Mouse (Mus musculus): ENCODE results near the gene Wdtc1. TPM values are rescaled to one million over a fixed set of nuclear protein-coding genes. Genes with fewer than 3 reads are reported as not detected.

The Wdtc1 gene
- polyA plus RNA-seq, 1 experiment: 33.3 TPM

GRCm38 (mm10) chr4:133388781-133389552 lies 35.7 kb upstream of the Wdtc1 start:
- H3K27ac ChIP-seq (ENCODE audit: insufficient read depth, low read length): no peak overlapping the region
- 86% methylated on average over 16 of the region's 16 CpGs for WGBS

GRCm38 (mm10) chr4:133387053-133387452 lies 33.8 kb upstream of the Wdtc1 start:
- no peak for TF ChIP-seq CTCF (IDR thresholded peaks at IDR 0.05; ENCODE audit: extremely low read depth, insufficient read depth, insufficient read length, insufficient replicate concordance)
- no peak for TF ChIP-seq POLR2A (IDR thresholded peaks at IDR 0.05; ENCODE audit: low read depth, low read length)
- no peak for DNase-seq (ENCODE audit: low read depth in 1 of 2, low spot score in 2 of 2)
- peaks cover 7% of the 10 kb centered on the region; the same call in 1 of the 2 replicates for H3K4me1 ChIP-seq (ENCODE audit: control insufficient read depth, insufficient read depth, insufficient read length)
- peaks cover 2% of the 10 kb centered on the region; the same call in 1 of the 2 replicates for H3K36me3 ChIP-seq (ENCODE audit: control insufficient read depth, insufficient read depth, low read length)
- H3K4me3 ChIP-seq (ENCODE audit: extremely low read depth, insufficient read depth, insufficient read length): no peak overlapping the region
- H3K27ac ChIP-seq (ENCODE audit: insufficient read depth, low read length): no peak overlapping the region
- no peaks in the 10 kb centered on the region for H3K27me3 ChIP-seq (ENCODE audit: control insufficient read depth, insufficient read depth, low read length)

More at GRCm38 (mm10) chr4:133388781-133389552, 35.7 kb upstream of the Wdtc1 start:
- Histone ChIP-seq H3K27me3 (ENCODE audit: control insufficient read depth, insufficient read depth, low read length) (no peaks in the 10 kb centered on the region), H3K4me1 (ENCODE audit: control insufficient read depth, insufficient read depth, insufficient read length) (peaks cover 7% of the 10 kb centered on the region; the same call in 1 of the 2 replicates), H3K36me3 (ENCODE audit: control insufficient read depth, insufficient read depth, low read length) (peaks cover 2% of the 10 kb centered on the region; the same call in 1 of the 2 replicates), H3K4me3 (ENCODE audit: extremely low read depth, insufficient read depth, insufficient read length) (no peak overlapping the region)
- DNase-seq (ENCODE audit: low read depth in 1 of 2, low spot score in 2 of 2): no peak
- TF ChIP-seq POLR2A (IDR thresholded peaks at IDR 0.05; ENCODE audit: low read depth, low read length) (no peak), CTCF (IDR thresholded peaks at IDR 0.05; ENCODE audit: extremely low read depth, insufficient read depth, insufficient read length, insufficient replicate concordance) (no peak)

- Histone ChIP-seq H3K4me3 (ENCODE audit: extremely low read depth, insufficient read depth, insufficient read length) (no peak overlapping the region), H3K27ac (ENCODE audit: insufficient read depth, low read length) (no peak overlapping the region), H3K36me3 (ENCODE audit: control insufficient read depth, insufficient read depth, low read length) (peaks cover 2% of the 10 kb centered on the region; the same call in 1 of the 2 replicates), H3K4me1 (ENCODE audit: control insufficient read depth, insufficient read depth, insufficient read length) (peaks cover 3% of the 10 kb centered on the region; the same call in 1 of the 2 replicates), H3K27me3 (ENCODE audit: control insufficient read depth, insufficient read depth, low read length) (no peaks in the 10 kb centered on the region)
- 93% methylated on average over 7 of the region's 7 CpGs for WGBS
- DNase-seq (ENCODE audit: low read depth in 1 of 2, low spot score in 2 of 2): no peak
- TF ChIP-seq POLR2A (IDR thresholded peaks at IDR 0.05; ENCODE audit: low read depth, low read length): no peak
- no peak for TF ChIP-seq CTCF (IDR thresholded peaks at IDR 0.05; ENCODE audit: extremely low read depth, insufficient read depth, insufficient read length, insufficient replicate concordance)
Measured at GRCm38 (mm10) chr4:133386061-133386797, 32.9 kb upstream of the Wdtc1 start.

- WGBS: 80% methylated on average over 8 of the region's 8 CpGs
Measured at GRCm38 (mm10) chr4:133381141-133381540, 27.9 kb upstream of the Wdtc1 start.

GRCm38 (mm10) chr4:133380532-133380931 lies 27.3 kb upstream of the Wdtc1 start:
- Histone ChIP-seq H3K36me3 (ENCODE audit: control insufficient read depth, insufficient read depth, low read length) (peaks cover 2% of the 10 kb centered on the region), H3K27ac (ENCODE audit: insufficient read depth, low read length) (no peak overlapping the region), H3K4me1 (ENCODE audit: control insufficient read depth, insufficient read depth, insufficient read length) (peaks cover 2% of the 10 kb centered on the region; the same call in 1 of the 2 replicates), H3K27me3 (ENCODE audit: control insufficient read depth, insufficient read depth, low read length) (no peaks in the 10 kb centered on the region), H3K4me3 (ENCODE audit: extremely low read depth, insufficient read depth, insufficient read length) (no peak overlapping the region)
- no peak for TF ChIP-seq POLR2A (IDR thresholded peaks at IDR 0.05; ENCODE audit: low read depth, low read length)
- no peak for TF ChIP-seq CTCF (IDR thresholded peaks at IDR 0.05; ENCODE audit: extremely low read depth, insufficient read depth, insufficient read length, insufficient replicate concordance)
- no peak for DNase-seq (ENCODE audit: low read depth in 1 of 2, low spot score in 2 of 2)
- whole genome bisulfite sequencing: 96% methylated on average over 6 of the region's 6 CpGs

More at GRCm38 (mm10) chr4:133381141-133381540, 27.9 kb upstream of the Wdtc1 start:
- peaks cover 2% of the 10 kb centered on the region; the same call in 1 of the 2 replicates for H3K4me1 ChIP-seq (ENCODE audit: control insufficient read depth, insufficient read depth, insufficient read length)
- DNase-seq (ENCODE audit: low read depth in 1 of 2, low spot score in 2 of 2): no peak
- H3K27me3 ChIP-seq (ENCODE audit: control insufficient read depth, insufficient read depth, low read length): no peaks in the 10 kb centered on the region
- no peak overlapping the region for H3K4me3 ChIP-seq (ENCODE audit: extremely low read depth, insufficient read depth, insufficient read length)
- no peak overlapping the region for H3K27ac ChIP-seq (ENCODE audit: insufficient read depth, low read length)
- peaks cover 2% of the 10 kb centered on the region for H3K36me3 ChIP-seq (ENCODE audit: control insufficient read depth, insufficient read depth, low read length)
- no peak for TF ChIP-seq CTCF (IDR thresholded peaks at IDR 0.05; ENCODE audit: extremely low read depth, insufficient read depth, insufficient read length, insufficient replicate concordance)
- TF ChIP-seq POLR2A (IDR thresholded peaks at IDR 0.05; ENCODE audit: low read depth, low read length): no peak

GRCm38 (mm10) chr4:133379861-133380260 lies 26.6 kb upstream of the Wdtc1 start:
- Histone ChIP-seq H3K4me1 (ENCODE audit: control insufficient read depth, insufficient read depth, insufficient read length) (peaks cover 2% of the 10 kb centered on the region; the same call in 1 of the 2 replicates), H3K27me3 (ENCODE audit: control insufficient read depth, insufficient read depth, low read length) (no peaks in the 10 kb centered on the region), H3K36me3 (ENCODE audit: control insufficient read depth, insufficient read depth, low read length) (no peaks in the 10 kb centered on the region; the same call in 1 of the 2 replicates), H3K27ac (ENCODE audit: insufficient read depth, low read length) (no peak overlapping the region), H3K4me3 (ENCODE audit: extremely low read depth, insufficient read depth, insufficient read length) (no peak overlapping the region)
- TF ChIP-seq POLR2A (IDR thresholded peaks at IDR 0.05; ENCODE audit: low read depth, low read length) (no peak), CTCF (IDR thresholded peaks at IDR 0.05; ENCODE audit: extremely low read depth, insufficient read depth, insufficient read length, insufficient replicate concordance) (no peak)
- WGBS: 78% methylated on average over 3 of the region's 3 CpGs
- no peak for DNase-seq (ENCODE audit: low read depth in 1 of 2, low spot score in 2 of 2)

Measured in spleen, adult 2 months (tissue).